Mouse (Mus musculus) heart, adult 2 months (tissue): ENCODE measurements at regions not wholly inside any gene's neighbourhood (a gene's known extent, or its start where the extent isn't known, plus 50 kb on each side); places are given as distances from the start of the nearest gene placed in this dataset.

ENCODE experiments used
- DNase-seq, 2 experiments: peaks; one replicate each; pipeline ENCODE4 v3.0.0; 2021
- H3K27ac ChIP-seq: fragments of 200-600 bp; 2 replicates; pipeline ENCODE4 v1.8.1; 2022
- H3K27me3 ChIP-seq: fragments of 200-500 bp; 2 replicates; pipeline ENCODE4 v1.6.1; 2012; ENCODE audit warnings: mild to moderate bottlenecking, low read length, inconsistent platforms, mixed read lengths; ENCODE audit not compliant: control insufficient read depth, insufficient read depth
- H3K36me3 ChIP-seq: fragments of 200-500 bp; 2 replicates; pipeline ENCODE4 v1.6.1; 2012; ENCODE audit warnings: low read length, inconsistent platforms; ENCODE audit not compliant: control insufficient read depth, insufficient read depth
- H3K4me1 ChIP-seq: fragments of 200-500 bp; 2 replicates; pipeline ENCODE4 v1.6.1; 2011; ENCODE audit warnings: low read length; ENCODE audit not compliant: control insufficient read depth, insufficient read depth
- H3K4me3 ChIP-seq: fragments of 200-600 bp; 2 replicates; pipeline ENCODE4 v1.8.1; 2022
- H3K79me2 ChIP-seq: fragments of 200-500 bp; replicated peaks from 2 replicates; pipeline ENCODE4 v1.6.1; 2012; ENCODE audit warnings: mild to moderate bottlenecking, inconsistent platforms, low read length, moderate library complexity, mixed read lengths; ENCODE audit not compliant: control insufficient read depth, insufficient read depth
- H3K9ac ChIP-seq: fragments of 200-500 bp; 2 replicates; pipeline ENCODE4 v1.6.1; 2012; ENCODE audit warnings: low read depth, mild to moderate bottlenecking, control low read depth, inconsistent platforms, low read length, mixed read lengths
- CTCF ChIP-seq: fragments of 200-600 bp; IDR thresholded peaks from 2 replicates; pipeline ENCODE4 v1.8.1; 2022; ENCODE audit warnings: antibody characterized with exemption, mild to moderate bottlenecking, moderate library complexity
- EP300 ChIP-seq: fragments of 200-500 bp; IDR thresholded peaks from 2 replicates; pipeline ENCODE4 v1.6.1; 2011; ENCODE audit warnings: low read depth, low read length, control low read depth; ENCODE audit not compliant: insufficient read depth
- POLR2A ChIP-seq: fragments of 200-500 bp; IDR thresholded peaks from 2 replicates; pipeline ENCODE4 v1.6.1; 2011; ENCODE audit warnings: mild to moderate bottlenecking, low read depth, low read length, control low read depth; ENCODE audit not compliant: insufficient read depth
- WGBS: fragments of 180-500 bp; shearing (Covaris S2); methylation state at CpG from one replicate; pipeline ENCODE4 v1.1.7; 2018; 5-methylcytosine and 5-hydroxymethylcytosine counted together
- intact Hi-C: fragments of 180-260 bp; cut with DNase I; formaldehyde crosslinking; loops from one replicate; pipeline ENCODE4 v1.15.1; 2025

DNA sequence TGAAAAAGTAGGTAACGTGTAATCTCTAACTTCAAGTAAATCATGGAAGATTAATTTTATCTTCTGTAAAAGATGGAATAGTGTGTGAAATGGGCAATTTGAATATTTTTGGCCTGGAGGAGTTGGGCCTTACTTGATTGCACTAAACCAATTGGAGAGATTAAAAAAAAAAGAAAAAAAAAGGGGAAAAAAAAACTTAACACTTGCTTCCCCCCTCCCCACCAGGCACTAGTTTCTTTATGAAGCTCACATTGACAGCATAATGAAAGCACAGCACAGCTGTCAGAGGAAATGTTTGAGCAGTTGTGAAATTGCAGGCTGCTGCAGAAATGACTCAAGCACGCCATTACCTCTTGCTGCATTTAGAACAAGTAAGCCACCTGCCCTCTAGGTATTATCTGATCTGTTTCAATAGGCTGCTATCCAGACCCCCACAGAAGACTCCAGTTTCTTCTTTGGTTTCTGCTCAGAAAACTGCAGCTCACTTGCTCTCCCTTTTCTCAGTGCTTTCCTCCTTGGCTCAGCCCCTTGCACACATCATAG, 297.9 kb downstream of the D3Ertd751e start:
- no peaks in the 10 kb centered on the region for H3K36me3 ChIP-seq
- intact Hi-C loops: no loop called here
- no peaks in the 10 kb centered on the region for H3K79me2 ChIP-seq
- no peak overlapping the region for H3K27ac ChIP-seq
- TF ChIP-seq EP300: no peak
- no peak for TF ChIP-seq POLR2A
- no peak for TF ChIP-seq CTCF
- no peak for DNase-seq
- H3K4me1 ChIP-seq: no peaks in the 10 kb centered on the region
- no peak overlapping the region for H3K4me3 ChIP-seq
- H3K27me3 ChIP-seq: no peaks in the 10 kb centered on the region
- 60% methylated on average over 2 of the region's 2 CpGs for WGBS
- no peak overlapping the region for H3K9ac ChIP-seq

DNA sequence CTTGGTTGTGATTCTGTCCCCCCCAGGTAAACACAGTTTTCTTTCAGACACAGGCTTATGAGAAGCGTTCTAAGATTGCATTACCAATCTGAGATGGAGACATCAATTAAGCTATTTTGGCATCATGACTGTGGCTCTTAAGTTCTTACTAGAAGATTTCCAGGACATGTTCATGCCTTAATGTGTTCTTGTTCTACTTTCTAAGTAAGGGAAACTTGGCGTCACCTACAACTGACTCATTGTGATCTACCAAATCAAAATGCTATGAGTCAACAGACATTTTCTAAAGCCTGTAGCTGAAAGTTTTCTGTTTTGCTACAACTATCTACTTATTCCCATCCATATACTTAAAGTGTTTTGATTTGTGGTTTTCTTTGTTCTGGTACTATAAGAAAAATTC, 298.5 kb downstream of the D3Ertd751e start:
- Histone ChIP-seq H3K4me1 (no peaks in the 10 kb centered on the region), H3K9ac (no peak overlapping the region), H3K27ac (no peak overlapping the region), H3K36me3 (no peaks in the 10 kb centered on the region), H3K79me2 (no peaks in the 10 kb centered on the region), H3K27me3 (no peaks in the 10 kb centered on the region), H3K4me3 (no peak overlapping the region)
- no peak for DNase-seq
- TF ChIP-seq CTCF (no peak), POLR2A (no peak), EP300 (no peak)
- intact Hi-C loops: no loop called here
- WGBS: 93% methylated on average over 2 of the region's 2 CpGs

DNA sequence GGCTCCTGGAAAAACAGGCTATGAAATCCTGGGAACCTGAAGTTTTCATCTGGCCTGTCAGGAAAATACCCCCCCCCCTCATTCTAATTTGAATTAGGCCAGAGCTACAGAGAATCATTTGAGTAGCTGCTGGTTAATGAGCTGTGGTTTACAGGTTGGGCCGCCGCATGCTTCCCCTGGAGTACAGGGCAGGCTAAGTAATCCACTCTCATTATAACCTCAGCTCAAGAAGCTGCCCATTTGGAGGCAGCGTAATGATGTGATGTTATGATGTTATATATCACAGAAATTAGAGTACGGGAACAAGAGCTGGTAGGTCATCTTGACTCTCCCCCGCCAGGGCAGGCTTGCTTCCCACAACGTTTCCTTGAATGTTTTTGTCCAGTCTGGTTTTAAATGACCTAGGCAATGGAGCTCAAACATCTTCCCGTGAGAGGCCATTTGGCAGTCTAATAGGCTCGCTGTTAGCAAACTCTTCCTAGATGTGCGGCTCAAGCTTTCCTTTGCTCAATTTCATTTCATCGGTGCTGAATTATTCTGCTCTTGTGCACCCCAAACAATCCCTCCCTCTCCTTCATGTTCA, 315.0 kb downstream of the D3Ertd751e start:
- H3K4me1 ChIP-seq: no peaks in the 10 kb centered on the region

DNA sequence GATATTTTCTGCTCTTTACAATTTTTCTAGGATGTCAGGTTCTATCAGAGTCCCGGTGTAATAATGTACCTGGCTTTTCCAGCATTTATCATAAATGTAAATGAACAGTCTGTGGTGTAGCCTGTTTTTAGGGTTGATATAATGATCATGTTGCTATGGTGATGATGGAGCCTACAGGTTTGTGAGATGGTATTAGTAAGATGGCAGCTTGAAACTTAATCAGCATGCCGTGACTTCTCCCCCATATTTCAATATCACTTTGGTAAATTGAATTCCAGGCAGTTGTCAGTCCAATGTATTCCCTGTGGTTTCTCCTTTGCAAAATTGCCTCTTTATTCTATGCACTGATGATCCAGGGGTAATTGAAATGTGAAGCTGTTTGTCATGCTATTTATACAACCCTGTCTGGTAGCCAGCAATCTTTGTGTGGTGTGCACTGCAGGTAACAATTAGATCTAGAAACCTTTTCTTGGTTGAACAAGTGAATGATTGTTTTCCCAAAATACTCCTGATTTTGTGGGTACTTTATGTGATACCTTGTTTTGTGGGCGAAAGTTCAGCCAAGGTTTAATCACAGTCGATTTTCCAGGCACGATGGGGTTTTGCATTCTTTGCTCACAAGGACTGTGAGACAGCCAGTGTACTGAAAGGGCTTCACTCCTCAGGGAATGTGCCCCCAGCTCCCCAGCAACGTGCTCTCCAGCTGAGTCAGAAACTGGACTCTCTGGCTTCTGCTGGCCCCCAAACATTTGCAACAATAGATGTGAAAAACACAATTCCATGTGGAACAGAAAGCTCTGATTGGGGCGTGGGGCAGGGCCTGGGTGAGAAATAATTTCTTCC, 322.9 kb downstream of the D3Ertd751e start:
- intact Hi-C loops: no loop called here
- WGBS: 55% methylated on average over 7 of the region's 7 CpGs

More for the DNA sequence above, 315.0 kb downstream of the D3Ertd751e start:
- no peak for DNase-seq
- Histone ChIP-seq H3K27ac (no peak overlapping the region), H3K4me3 (no peak overlapping the region), H3K36me3 (no peaks in the 10 kb centered on the region), H3K9ac (no peak overlapping the region), H3K27me3 (no peaks in the 10 kb centered on the region), H3K79me2 (no peaks in the 10 kb centered on the region)
- intact Hi-C loops: no loop called here
- TF ChIP-seq EP300: no peak
- TF ChIP-seq POLR2A: no peak
- TF ChIP-seq CTCF: no peak
- WGBS: 90% methylated on average over 10 of the region's 10 CpGs

DNA sequence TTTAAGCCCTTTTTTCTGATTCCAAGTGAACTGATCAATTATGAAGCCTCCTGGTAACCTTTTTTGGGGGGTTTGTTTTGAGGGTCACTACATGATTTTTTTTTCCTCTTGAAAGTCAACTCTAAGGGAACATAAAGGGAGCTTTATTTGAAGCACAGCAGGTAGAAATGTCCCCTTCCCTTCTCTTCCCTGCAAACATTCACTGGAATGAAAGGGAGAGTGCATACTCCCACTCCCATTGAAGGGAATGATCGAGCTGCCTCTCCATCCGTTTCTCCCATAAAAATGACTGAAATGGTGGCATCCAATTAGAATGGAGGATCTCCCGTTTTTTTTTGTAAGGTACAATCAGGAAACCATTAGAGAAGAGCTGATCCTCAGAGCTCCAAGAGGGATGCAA, 323.6 kb downstream of the D3Ertd751e start:
- no peaks in the 10 kb centered on the region for H3K27me3 ChIP-seq
- TF ChIP-seq CTCF (no peak), POLR2A (no peak), EP300 (no peak)
- intact Hi-C loops: no loop called here
- 41% methylated on average over 3 of the region's 3 CpGs for WGBS
- H3K36me3 ChIP-seq: no peaks in the 10 kb centered on the region
- H3K9ac ChIP-seq: no peak overlapping the region
- H3K4me1 ChIP-seq: no peaks in the 10 kb centered on the region
- H3K4me3 ChIP-seq: no peak overlapping the region
- H3K79me2 ChIP-seq: no peaks in the 10 kb centered on the region
- DNase-seq: no peak
- no peak overlapping the region for H3K27ac ChIP-seq

More for the DNA sequence above, 322.9 kb downstream of the D3Ertd751e start:
- Histone ChIP-seq H3K27ac (no peak overlapping the region), H3K79me2 (no peaks in the 10 kb centered on the region), H3K4me1 (no peaks in the 10 kb centered on the region), H3K9ac (no peak overlapping the region), H3K4me3 (no peak overlapping the region), H3K27me3 (no peaks in the 10 kb centered on the region), H3K36me3 (no peaks in the 10 kb centered on the region)
- TF ChIP-seq CTCF: no peak
- TF ChIP-seq EP300: no peak
- no peak for TF ChIP-seq POLR2A
- DNase-seq: no peak

DNA sequence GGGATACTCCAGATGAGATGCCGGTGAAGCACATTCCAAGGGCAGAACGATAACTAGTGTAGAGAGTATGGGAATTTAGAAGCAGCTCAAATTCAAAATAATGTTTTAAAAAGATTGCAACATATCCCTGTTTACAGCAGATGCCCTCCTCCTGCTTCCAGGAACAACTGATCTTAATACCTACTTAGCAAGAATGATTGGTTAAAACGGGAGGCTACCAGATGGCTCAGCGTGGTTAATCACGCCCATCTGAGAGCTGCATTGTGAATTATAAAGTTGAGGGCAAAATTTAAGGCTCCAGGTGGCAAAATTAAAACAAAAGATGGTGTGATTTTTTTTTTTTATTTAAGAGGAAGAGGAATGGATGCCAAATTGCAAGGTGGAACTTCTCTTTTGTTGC, 324.6 kb downstream of the D3Ertd751e start:
- no peak overlapping the region for H3K4me3 ChIP-seq
- no peak for TF ChIP-seq CTCF
- TF ChIP-seq POLR2A: no peak
- no peak for TF ChIP-seq EP300
- no peak overlapping the region for H3K27ac ChIP-seq
- no peaks in the 10 kb centered on the region for H3K4me1 ChIP-seq
- intact Hi-C loops: no loop called here
- H3K27me3 ChIP-seq: no peaks in the 10 kb centered on the region
- no peak overlapping the region for H3K9ac ChIP-seq
- no peak for DNase-seq
- H3K36me3 ChIP-seq: no peaks in the 10 kb centered on the region
- WGBS: 82% methylated on average over 5 of the region's 5 CpGs
- H3K79me2 ChIP-seq: no peaks in the 10 kb centered on the region
